8 mouse cellular contexts compared by ENCODE assay signal in the genomic region with DNA sequence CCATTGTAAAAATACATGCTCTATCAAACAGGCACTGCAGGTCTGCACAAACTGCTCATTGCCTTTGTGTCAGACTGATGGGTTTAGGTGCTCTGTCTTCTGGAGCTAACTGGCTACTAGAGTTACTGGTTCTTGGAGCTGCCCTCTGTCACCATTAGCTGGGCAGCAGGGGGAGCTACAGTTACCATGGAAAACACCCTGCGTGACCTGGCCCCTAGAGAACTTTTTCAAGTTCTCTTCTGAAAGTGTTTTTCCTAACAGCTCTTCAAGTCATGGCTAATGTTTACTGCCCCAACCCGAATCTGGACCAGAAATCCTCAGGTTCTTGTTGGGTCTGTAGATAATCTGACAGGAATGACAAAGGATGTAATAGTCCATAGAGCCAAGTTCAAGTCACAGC.
DNase-seq lines count a peak whose midpoint lies in the region; ATAC-seq lines count a peak whose summit lies in the region.

No protein-coding gene starts in this region.

- DNase-seq in CD4-positive, CD25-positive, alpha-beta regulatory T cell, adult 2 months (ENCODE audit: low read depth, low spot score), result peak; percentile 60
- peak; percentile 69 for DNase-seq in testis, postnatal 10 days (ENCODE audit: low spot score)
- no peak for DNase-seq in testis, postnatal 14 days (ENCODE audit: low spot score)
- peak; percentile 53 for DNase-seq in kidney, adult 18-20 months
- peak; percentile 70 for DNase-seq in urinary bladder, postnatal 14 days (ENCODE audit: low spot score)
- DNase-seq in MN1 (ENCODE audit: low spot score), result no peak

- no peak for ATAC-seq in CD4-positive, CD25-positive, alpha-beta regulatory T cell, adult 4 months
- peak; percentile 63; the same call in 1 of the 2 replicates for ATAC-seq in megakaryocyte-erythroid progenitor cell, adult 5-6 weeks (replicated peaks; ENCODE audit: low FRiP score, low TSS enrichment, poor library complexity, severe bottlenecking)

Comparison
In these comparisons a context has a peak if more than half of its experiments do, and no peak if none do; other contexts are left out.
1. DNase-seq: peak in CD4-positive, CD25-positive, alpha-beta regulatory T cell, adult 2 months (single experiment), testis, postnatal 10 days (single experiment), kidney, adult 18-20 months (single experiment) and urinary bladder, postnatal 14 days (single experiment); none in testis, postnatal 14 days (single experiment) and MN1 (single experiment).